Mouse (Mus musculus): ENCODE results near the gene Pard3. TPM values are rescaled to one million over a fixed set of nuclear protein-coding genes. Genes with fewer than 3 reads are reported as not detected.

Gene Pard3
- polyA plus RNA-seq, 1 experiment: 10.4 TPM

GRCm38 (mm10) chr8:127506336-127506735 lies 442.6 kb downstream of the Pard3 start:
- Histone ChIP-seq H3K27ac (ENCODE audit: control insufficient read depth, insufficient read depth, low read length) (no peak overlapping the region), H3K4me1 (replicated peaks; ENCODE audit: control insufficient read depth, insufficient read depth, low read length) (peaks cover 9% of the 10 kb centered on the region), H3K27me3 (ENCODE audit: control insufficient read depth, insufficient read depth, low read length) (no peaks in the 10 kb centered on the region), H3K4me3 (ENCODE audit: control insufficient read depth, insufficient read depth, low read length) (no peak overlapping the region), H3K36me3 (ENCODE audit: control insufficient read depth, insufficient read depth, low read length) (no peaks in the 10 kb centered on the region)
- TF ChIP-seq POLR2A (IDR thresholded peaks at IDR 0.05; ENCODE audit: control insufficient read depth, extremely low read depth, insufficient read depth, low read length, poor library complexity) (no peak), CTCF (IDR thresholded peaks at IDR 0.05; ENCODE audit: borderline replicate concordance, control insufficient read depth, extremely low read depth, insufficient read depth, low read length, poor library complexity) (no peak)
- no peak for DNase-seq
- WGBS: 56% methylated on average over 1 of the region's 1 CpGs

GRCm38 (mm10) chr8:127511341-127511740 lies 447.6 kb downstream of the Pard3 start:
- no peaks in the 10 kb centered on the region for H3K27me3 ChIP-seq (ENCODE audit: control insufficient read depth, insufficient read depth, low read length)
- TF ChIP-seq CTCF (IDR thresholded peaks at IDR 0.05; ENCODE audit: borderline replicate concordance, control insufficient read depth, extremely low read depth, insufficient read depth, low read length, poor library complexity) (no peak), POLR2A (IDR thresholded peaks at IDR 0.05; ENCODE audit: control insufficient read depth, extremely low read depth, insufficient read depth, low read length, poor library complexity) (no peak)
- no peak for DNase-seq
- H3K36me3 ChIP-seq (ENCODE audit: control insufficient read depth, insufficient read depth, low read length): no peaks in the 10 kb centered on the region
- H3K4me1 ChIP-seq (replicated peaks; ENCODE audit: control insufficient read depth, insufficient read depth, low read length): peaks cover 11% of the 10 kb centered on the region
- H3K4me3 ChIP-seq (ENCODE audit: control insufficient read depth, insufficient read depth, low read length): no peak overlapping the region
- H3K27ac ChIP-seq (ENCODE audit: control insufficient read depth, insufficient read depth, low read length): no peak overlapping the region
- WGBS: 100% methylated on average over 1 of the region's 1 CpGs

GRCm38 (mm10) chr8:127512001-127512573 lies 448.4 kb downstream of the Pard3 start:
- Histone ChIP-seq H3K4me1 (replicated peaks; ENCODE audit: control insufficient read depth, insufficient read depth, low read length) (peaks cover 11% of the 10 kb centered on the region), H3K4me3 (ENCODE audit: control insufficient read depth, insufficient read depth, low read length) (no peak overlapping the region), H3K36me3 (ENCODE audit: control insufficient read depth, insufficient read depth, low read length) (no peaks in the 10 kb centered on the region), H3K27ac (ENCODE audit: control insufficient read depth, insufficient read depth, low read length) (no peak overlapping the region), H3K27me3 (ENCODE audit: control insufficient read depth, insufficient read depth, low read length) (no peaks in the 10 kb centered on the region)
- DNase-seq: no peak
- 100% methylated on average over 1 of the region's 1 CpGs for WGBS
- TF ChIP-seq CTCF (IDR thresholded peaks at IDR 0.05; ENCODE audit: borderline replicate concordance, control insufficient read depth, extremely low read depth, insufficient read depth, low read length, poor library complexity) (no peak), POLR2A (IDR thresholded peaks at IDR 0.05; ENCODE audit: control insufficient read depth, extremely low read depth, insufficient read depth, low read length, poor library complexity) (no peak)

GRCm38 (mm10) chr8:127512580-127512979 lies 448.9 kb downstream of the Pard3 start:
- Histone ChIP-seq H3K27ac (ENCODE audit: control insufficient read depth, insufficient read depth, low read length) (no peak overlapping the region), H3K4me3 (ENCODE audit: control insufficient read depth, insufficient read depth, low read length) (no peak overlapping the region), H3K27me3 (ENCODE audit: control insufficient read depth, insufficient read depth, low read length) (no peaks in the 10 kb centered on the region), H3K36me3 (ENCODE audit: control insufficient read depth, insufficient read depth, low read length) (no peaks in the 10 kb centered on the region), H3K4me1 (replicated peaks; ENCODE audit: control insufficient read depth, insufficient read depth, low read length) (peaks cover 11% of the 10 kb centered on the region)
- 93% methylated on average over 4 of the region's 4 CpGs for WGBS
- TF ChIP-seq CTCF (IDR thresholded peaks at IDR 0.05; ENCODE audit: borderline replicate concordance, control insufficient read depth, extremely low read depth, insufficient read depth, low read length, poor library complexity) (no peak), POLR2A (IDR thresholded peaks at IDR 0.05; ENCODE audit: control insufficient read depth, extremely low read depth, insufficient read depth, low read length, poor library complexity) (no peak)
- no peak for DNase-seq

GRCm38 (mm10) chr8:127514810-127515735 lies 451.4 kb downstream of the Pard3 start:
- TF ChIP-seq CTCF (IDR thresholded peaks at IDR 0.05; ENCODE audit: borderline replicate concordance, control insufficient read depth, extremely low read depth, insufficient read depth, low read length, poor library complexity) (no peak), POLR2A (IDR thresholded peaks at IDR 0.05; ENCODE audit: control insufficient read depth, extremely low read depth, insufficient read depth, low read length, poor library complexity) (no peak)
- no peaks in the 10 kb centered on the region for H3K27me3 ChIP-seq (ENCODE audit: control insufficient read depth, insufficient read depth, low read length)
- no peaks in the 10 kb centered on the region for H3K36me3 ChIP-seq (ENCODE audit: control insufficient read depth, insufficient read depth, low read length)
- 64% methylated on average over 7 of the region's 7 CpGs for WGBS
- DNase-seq: peak; percentile 6
- H3K4me3 ChIP-seq (ENCODE audit: control insufficient read depth, insufficient read depth, low read length): no peak overlapping the region
- H3K4me1 ChIP-seq (replicated peaks; ENCODE audit: control insufficient read depth, insufficient read depth, low read length): peaks cover 11% of the 10 kb centered on the region
- H3K27ac ChIP-seq (ENCODE audit: control insufficient read depth, insufficient read depth, low read length): peak overlapping the region; percentile 12; the same call in 1 of the 2 replicates

GRCm38 (mm10) chr8:127516043-127516442 lies 452.4 kb downstream of the Pard3 start:
- Histone ChIP-seq H3K27me3 (ENCODE audit: control insufficient read depth, insufficient read depth, low read length) (no peaks in the 10 kb centered on the region), H3K4me3 (ENCODE audit: control insufficient read depth, insufficient read depth, low read length) (no peak overlapping the region), H3K4me1 (replicated peaks; ENCODE audit: control insufficient read depth, insufficient read depth, low read length) (peaks cover 11% of the 10 kb centered on the region), H3K36me3 (ENCODE audit: control insufficient read depth, insufficient read depth, low read length) (no peaks in the 10 kb centered on the region), H3K27ac (ENCODE audit: control insufficient read depth, insufficient read depth, low read length) (peak overlapping the region; percentile 76)
- 43% methylated on average over 2 of the region's 2 CpGs for WGBS
- TF ChIP-seq POLR2A (IDR thresholded peaks at IDR 0.05; ENCODE audit: control insufficient read depth, extremely low read depth, insufficient read depth, low read length, poor library complexity) (no peak), CTCF (IDR thresholded peaks at IDR 0.05; ENCODE audit: borderline replicate concordance, control insufficient read depth, extremely low read depth, insufficient read depth, low read length, poor library complexity) (no peak)
- DNase-seq: peak; percentile 10
